Comparison of ENCODE assay signal across 7 mouse cellular contexts in the genomic region with DNA sequence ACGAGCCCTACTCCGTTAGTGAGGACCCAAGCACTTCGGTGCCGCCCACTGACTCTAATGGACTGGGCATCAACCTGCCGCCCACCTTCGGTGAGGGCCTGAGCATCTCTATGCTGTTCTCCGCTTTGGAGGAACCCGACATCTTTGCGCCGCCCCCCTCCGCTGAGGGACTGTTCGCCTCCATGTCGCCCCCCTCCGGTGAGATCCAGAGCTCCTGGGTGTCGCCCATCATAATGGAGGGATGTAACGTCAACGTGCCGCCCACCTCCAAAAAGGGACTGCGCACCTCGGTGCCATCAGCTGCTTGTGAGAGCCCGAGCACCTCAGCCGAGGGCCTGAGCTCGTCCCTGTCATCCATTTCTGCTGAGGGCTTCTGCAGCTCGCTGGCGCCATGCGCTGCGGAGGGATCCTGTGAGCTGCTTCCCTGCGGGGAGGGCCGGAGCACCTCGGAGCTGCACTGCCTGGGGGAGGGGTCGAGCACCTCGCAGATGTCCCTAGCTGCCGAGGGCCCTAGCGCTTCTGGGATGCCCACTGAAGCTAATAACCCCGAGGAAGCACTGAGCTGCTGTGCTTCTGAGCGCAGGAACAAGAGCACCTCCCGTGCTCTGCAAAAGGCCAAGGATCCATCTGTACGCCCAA. TPM values are rescaled to one million over a fixed set of nuclear protein-coding genes. Genes with fewer than 3 reads are reported as not detected.
DNase-seq lines count a peak whose midpoint lies in the region; ATAC-seq and TF ChIP-seq lines count a peak whose summit lies in the region.

No protein-coding gene starts in this region.

- no peak for TF ChIP-seq POLR2A in bone marrow macrophage, adult 2 months (IDR thresholded peaks at IDR 0.05; ENCODE audit: borderline replicate concordance, low read depth, low read length)
- no peak for TF ChIP-seq POLR2A in spleen, adult 2 months (IDR thresholded peaks at IDR 0.05; ENCODE audit: low read depth, low read length)

- H3K4me2 ChIP-seq in embryonic facial prominence, embryonic 15.5 days (replicated peaks) = peak overlapping the region; percentile 70
- peak overlapping the region; percentile 73 for H3K4me2 ChIP-seq in limb, embryonic 13.5 days (replicated peaks)
- peak overlapping the region; percentile 59 for H3K4me2 ChIP-seq in midbrain, embryonic 14.5 days (ENCODE audit: low read length)

- no peak overlapping the region for H3K27ac ChIP-seq in bone marrow macrophage, adult 2 months (ENCODE audit: insufficient read depth, low read depth, low read length)
- H3K27ac ChIP-seq in embryonic facial prominence, embryonic 15.5 days (replicated peaks) = no peak overlapping the region
- no peak overlapping the region for H3K27ac ChIP-seq in limb, embryonic 13.5 days
- H3K27ac ChIP-seq in midbrain, embryonic 14.5 days (replicated peaks; ENCODE audit: low read depth, low read length) = peak overlapping the region; percentile 86
- no peak overlapping the region for H3K27ac ChIP-seq in spleen, adult 2 months (ENCODE audit: insufficient read depth, low read length)

- H3K4me1 ChIP-seq in bone marrow macrophage, adult 2 months (ENCODE audit: control insufficient read depth, insufficient read depth, low read length) = no peaks in the 10 kb centered on the region
- H3K4me1 ChIP-seq in embryonic facial prominence, embryonic 15.5 days = no peaks in the 10 kb centered on the region
- 0 out of 2 replicates have a peak, but pooled peaks cover 5% of the 10 kb centered on the region for H3K4me1 ChIP-seq in limb, embryonic 13.5 days
- H3K4me1 ChIP-seq in midbrain, embryonic 14.5 days (ENCODE audit: control insufficient read depth, insufficient read depth, low read length) = no peaks in the 10 kb centered on the region
- no peaks in the 10 kb centered on the region; the same call in none of the 2 replicates for H3K4me1 ChIP-seq in spleen, adult 2 months (ENCODE audit: control insufficient read depth, insufficient read depth, insufficient read length)

- H3K9ac ChIP-seq in embryonic facial prominence, embryonic 15.5 days = peak overlapping the region; percentile 59; the same call in 1 of the 2 replicates
- H3K9ac ChIP-seq in limb, embryonic 13.5 days = peak overlapping the region; percentile 77
- peak overlapping the region; percentile 75 for H3K9ac ChIP-seq in midbrain, embryonic 14.5 days (replicated peaks; ENCODE audit: low read length)

- peaks cover 14% of the 10 kb centered on the region for H3K27me3 ChIP-seq in embryonic facial prominence, embryonic 15.5 days
- peaks cover 34% of the 10 kb centered on the region for H3K27me3 ChIP-seq in limb, embryonic 13.5 days
- peaks cover 21% of the 10 kb centered on the region; the same call in 1 of the 2 replicates for H3K27me3 ChIP-seq in midbrain, embryonic 14.5 days (ENCODE audit: control insufficient read depth, insufficient read depth, low read length)
- no peaks in the 10 kb centered on the region for H3K27me3 ChIP-seq in spleen, adult 2 months (ENCODE audit: control insufficient read depth, insufficient read depth, low read length)

- peak overlapping the region; percentile 80 for H3K4me3 ChIP-seq in bone marrow macrophage, adult 2 months (ENCODE audit: insufficient read depth, low read length)
- H3K4me3 ChIP-seq in embryonic facial prominence, embryonic 15.5 days (replicated peaks) = peak overlapping the region; percentile 58
- peak overlapping the region; percentile 63 for H3K4me3 ChIP-seq in limb, embryonic 13.5 days
- H3K4me3 ChIP-seq in midbrain, embryonic 14.5 days (replicated peaks; ENCODE audit: low read depth, low read length) = peak overlapping the region; percentile 56
- peak overlapping the region; percentile 61 for H3K4me3 ChIP-seq in spleen, adult 2 months (ENCODE audit: extremely low read depth, insufficient read depth, insufficient read length)

- TF ChIP-seq CTCF in bone marrow macrophage, adult 2 months (IDR thresholded peaks at IDR 0.05; ENCODE audit: low read depth, low read length) = no peak
- peak; percentile 22; the same call in 1 of the 2 replicates for TF ChIP-seq CTCF in spleen, adult 2 months (IDR thresholded peaks at IDR 0.05; ENCODE audit: extremely low read depth, insufficient read depth, insufficient read length, insufficient replicate concordance)

- no peaks in the 10 kb centered on the region for H3K9me3 ChIP-seq in embryonic facial prominence, embryonic 15.5 days (replicated peaks)
- no peaks in the 10 kb centered on the region for H3K9me3 ChIP-seq in limb, embryonic 13.5 days
- H3K9me3 ChIP-seq in midbrain, embryonic 14.5 days (ENCODE audit: control insufficient read depth, low read length) = no peaks in the 10 kb centered on the region

- ATAC-seq in embryonic facial prominence, embryonic 15.5 days (ENCODE audit: insufficient number of reproducible peaks, low FRiP score, low TSS enrichment, low read depth) = peak; percentile 78
- ATAC-seq in limb, embryonic 13.5 days (ENCODE audit: low FRiP score, low read depth) = peak; percentile 87
- peak; percentile 87 for ATAC-seq in midbrain, embryonic 14.5 days (ENCODE audit: low FRiP score, low TSS enrichment)

- H3K36me3 ChIP-seq in embryonic facial prominence, embryonic 15.5 days = no peaks in the 10 kb centered on the region
- H3K36me3 ChIP-seq in limb, embryonic 13.5 days = no peaks in the 10 kb centered on the region
- peaks cover 5% of the 10 kb centered on the region; the same call in 1 of the 2 replicates for H3K36me3 ChIP-seq in midbrain, embryonic 14.5 days (ENCODE audit: control insufficient read depth, insufficient read depth, low read length)
- no peaks in the 10 kb centered on the region for H3K36me3 ChIP-seq in spleen, adult 2 months (ENCODE audit: control insufficient read depth, insufficient read depth, low read length)

- peak; percentile 31 to 57 for DNase-seq in heart, adult 9 months (ENCODE audit: low spot score in 2 of 2)
- DNase-seq in kidney, adult 9 months = peak; percentile 29
- peak; percentile 87 for DNase-seq in midbrain, embryonic 14.5 days
- DNase-seq in spleen, adult 2 months (ENCODE audit: low read depth in 1 of 2, low spot score in 2 of 2) = peak in 1 of 2 experiments; percentile 60

- WGBS in embryonic facial prominence, embryonic 15.5 days = 16% methylated on average over 38 of the region's 38 CpGs
- WGBS in limb, embryonic 13.5 days = 15% methylated on average over 37 of the region's 38 CpGs
- 21% methylated on average over 38 of the region's 38 CpGs for WGBS in midbrain, embryonic 14.5 days
- WGBS in spleen, adult 2 months = 30% methylated on average over 38 of the region's 38 CpGs

RNA-seq across cellular contexts. Expression of a gene that starts 1.2 kb away (rescaled TPM):
- 3.8 and 5.1 TPM in 2 replicates for polyA plus RNA-seq in bone marrow macrophage, adult 2 months (2012; ENCODE audit: insufficient read depth, insufficient read length, missing spikeins)
- 26.2 and 27.1 TPM in 2 replicates for polyA plus RNA-seq in embryonic facial prominence, embryonic 15.5 days (2015; fragmentation: Nextera tagmentation; extraction: Ambion mirVana)
- 31.9 and 33.1 TPM in 2 replicates for polyA plus RNA-seq in limb, embryonic 13.5 days (2015; fragmentation: Nextera tagmentation; extraction: Ambion mirVana)
- 142 and 145 TPM in 2 replicates for polyA plus RNA-seq in midbrain, embryonic 14.5 days (2014; fragmentation: Nextera tagmentation; extraction: Ambion mirVana)
- 2.7 and 3.8 TPM in 2 replicates for polyA plus RNA-seq in spleen, adult 2 months (2012; rRNA removed)

RNA-seq across cellular contexts. Expression of a gene that starts 41.8 kb away (rescaled TPM):
- 24.0 and 26.6 TPM in 2 replicates for polyA plus RNA-seq in bone marrow macrophage, adult 2 months (2012; ENCODE audit: insufficient read depth, insufficient read length, missing spikeins)
- 56.1 and 59.6 TPM in 2 replicates for polyA plus RNA-seq in embryonic facial prominence, embryonic 15.5 days (2015; fragmentation: Nextera tagmentation; extraction: Ambion mirVana)
- polyA plus RNA-seq in limb, embryonic 13.5 days (2015; fragmentation: Nextera tagmentation; extraction: Ambion mirVana) = 70.3 and 73.2 TPM in 2 replicates
- 29.4 and 34.6 TPM in 2 replicates for polyA plus RNA-seq in midbrain, embryonic 14.5 days (2014; fragmentation: Nextera tagmentation; extraction: Ambion mirVana)
- polyA plus RNA-seq in spleen, adult 2 months (2012; rRNA removed) = 4.8 and 5.0 TPM in 2 replicates
